Mouse (Mus musculus) limb, embryonic 14.5 days (tissue): ENCODE measurements around the gene Smg5. TPM values are rescaled to one million over a fixed set of nuclear protein-coding genes. Genes with fewer than 3 reads are reported as not detected.
"Not testable (repeated sequence)": the region's sequence is repeated elsewhere in the genome, so short reads cannot be mapped to it uniquely, and the experiment has no call there.

Source experiments
- ATAC-seq: fragments of 200-750 bp; cut with Nextera tagmentation; 2 replicates; pipeline ENCODE4 v1.8.0; 2017; ENCODE audit warnings: low read depth, moderate number of reproducible peaks, moderate TSS enrichment; ENCODE audit not compliant: low FRiP score
- DNase-seq: peaks from one replicate; pipeline ENCODE4 v3.0.0-alpha.2; 2015; ENCODE audit warnings: low spot score
- H3K27ac ChIP-seq: fragments of 300-500 bp; sonication (generic); replicated peaks from 2 replicates; pipeline ENCODE4 v1.5.1; 2014; ENCODE audit warnings: low read depth, mild to moderate bottlenecking, low read length, moderate library complexity, mixed read lengths
- H3K27me3 ChIP-seq: fragments of 300-500 bp; sonication (generic); 2 replicates; pipeline ENCODE4 v1.6.1; 2014; ENCODE audit warnings: low read length, mixed read lengths; ENCODE audit not compliant: control insufficient read depth, insufficient read depth
- H3K36me3 ChIP-seq: fragments of 300-500 bp; sonication (generic); 2 replicates; pipeline ENCODE4 v1.6.1; 2014; ENCODE audit warnings: mild to moderate bottlenecking, low read length, moderate library complexity, mixed read lengths; ENCODE audit not compliant: control insufficient read depth, insufficient read depth
- H3K4me1 ChIP-seq: fragments of 300-500 bp; sonication (generic); 2 replicates; pipeline ENCODE4 v1.6.1; 2014; ENCODE audit warnings: antibody characterized with exemption, low read length, mixed read lengths; ENCODE audit not compliant: control insufficient read depth, insufficient read depth
- H3K4me2 ChIP-seq: fragments of 300-500 bp; sonication (generic); replicated peaks from 2 replicates; pipeline ENCODE4 v1.6.1; 2014; ENCODE audit warnings: low read depth, mild to moderate bottlenecking, low read length, moderate library complexity; ENCODE audit not compliant: severe bottlenecking
- H3K4me3 ChIP-seq: fragments of 300-500 bp; sonication (generic); replicated peaks from 2 replicates; pipeline ENCODE4 v1.5.1; 2014; ENCODE audit warnings: low read length
- H3K9ac ChIP-seq: fragments of 300-500 bp; sonication (generic); 2 replicates; pipeline ENCODE4 v1.6.1; 2014; ENCODE audit warnings: mild to moderate bottlenecking, low read depth, low read length, moderate library complexity; ENCODE audit not compliant: severe bottlenecking
- H3K9me3 ChIP-seq: fragments of 300-500 bp; sonication (generic); 2 replicates; pipeline ENCODE4 v1.6.1; 2016; ENCODE audit warnings: low read length; ENCODE audit not compliant: control insufficient read depth
- POLR2A ChIP-seq: fragments of 200-500 bp; IDR thresholded peaks from 2 replicates; pipeline ENCODE4 v1.8.0; 2012; ENCODE audit warnings: inconsistent platforms, mild to moderate bottlenecking, moderate library complexity, borderline replicate concordance; ENCODE audit not compliant: insufficient read depth, insufficient read length; ENCODE audit errors: extremely low read depth
- WGBS: fragments of 180-500 bp; shearing (Covaris S2); extraction: QIAGEN DNeasy Blood & Tissue Kit; methylation state at CpG from one replicate; pipeline ENCODE4 v1.1.7; 2014; 5-methylcytosine and 5-hydroxymethylcytosine counted together
- polyA plus RNA-seq, 2 experiments: library from polyadenylated mRNA; depleted of rRNA in 1 of 2; stranded (reverse) in 1 of 2; unstranded in 1 of 2; fragments of >200 nt; fragmentation: Nextera tagmentation in 1 of 2; extraction: Ambion mirVana in 1 of 2; gene quantifications; 2 replicates each; pipeline versions ENCODE4 v1.2.1 to v1.2.3; 2012 to 2014

Gene Smg5
- polyA plus RNA-seq, 2 experiments: 33.8 to 83.3 TPM

- 62% methylated on average over 4 of the region's 4 CpGs for WGBS
- Histone ChIP-seq H3K9ac (0 out of 2 replicates have a peak overlapping the region, but pooled peaks have one; percentile 16), H3K4me2 (no peak overlapping the region), H3K4me1 (0 out of 2 replicates have a peak, but pooled peaks cover 5% of the 10 kb centered on the region), H3K27ac (0 out of 2 replicates have a peak overlapping the region, but pooled peaks have one; percentile 7), H3K9me3 (no peaks in the 10 kb centered on the region), H3K36me3 (peaks cover 37% of the 10 kb centered on the region), H3K4me3 (no peak overlapping the region), H3K27me3 (peaks cover 16% of the 10 kb centered on the region)
- TF ChIP-seq POLR2A: no peak
- DNase-seq (no peak), ATAC-seq (no peak)
These were observed 27.6 kb downstream of the Smg5 start for GRCm38 (mm10) chr3:88363700-88364099.

- H3K4me3 ChIP-seq: peak within 1 kb of the TSS; percentile 24
- peak within 1 kb of the TSS; percentile 40 for H3K4me2 ChIP-seq
- H3K9ac ChIP-seq: peak within 1 kb of the TSS; percentile 22; the same call in 1 of the 2 replicates
These were observed 28.3 kb downstream of the Smg5 start, which contains the start of gene Paqr6 for GRCm38 (mm10) chr3:88364337-88364736. Paqr6 (plus strand) TSS chr3:88364584.

GRCm38 (mm10) chr3:88365705-88366361, 29.8 kb downstream of the Smg5 start:
- no peak for DNase-seq
- no peak overlapping the region for H3K27ac ChIP-seq
- 37% methylated on average over 33 of the region's 34 CpGs for WGBS

More at GRCm38 (mm10) chr3:88364337-88364736, 28.3 kb downstream of the Smg5 start, which contains the start of gene Paqr6:
- 2% methylated on average over 15 of the region's 16 CpGs for WGBS
- Histone ChIP-seq H3K27me3 (peaks cover 16% of the 10 kb centered on the region), H3K4me1 (0 out of 2 replicates have a peak, but pooled peaks cover 5% of the 10 kb centered on the region), H3K9me3 (no peaks in the 10 kb centered on the region), H3K36me3 (peaks cover 30% of the 10 kb centered on the region), H3K27ac (0 out of 2 replicates have a peak within 1 kb of the TSS, but pooled peaks have one; percentile 7)
- peak; percentile 52 for DNase-seq
- no peak for TF ChIP-seq POLR2A
- 0 out of 2 replicates have a peak, but pooled peaks have one; percentile 31 for ATAC-seq

GRCm38 (mm10) chr3:88366830-88367428, 30.9 kb downstream of the Smg5 start:
- WGBS: 3% methylated on average over 15 of the region's 22 CpGs
- peak overlapping the region; percentile 37 for H3K4me2 ChIP-seq
- DNase-seq, H3K9ac ChIP-seq, H3K9me3 ChIP-seq, H3K4me1 ChIP-seq, H3K27ac ChIP-seq, H3K36me3 ChIP-seq: not testable (repeated sequence)
- 0 out of 2 replicates have a peak overlapping the region, but pooled peaks have one; percentile 11 for H3K4me3 ChIP-seq
- H3K27me3 ChIP-seq: peaks cover 16% of the 10 kb centered on the region
- ATAC-seq: peak; percentile 81

More at GRCm38 (mm10) chr3:88365705-88366361, 29.8 kb downstream of the Smg5 start:
- peaks cover 15% of the 10 kb centered on the region for H3K36me3 ChIP-seq
- H3K9ac ChIP-seq: no peak overlapping the region
- H3K27me3 ChIP-seq: peaks cover 16% of the 10 kb centered on the region
- no peak for ATAC-seq
- no peak overlapping the region for H3K4me2 ChIP-seq
- 0 out of 2 replicates have a peak, but pooled peaks cover 5% of the 10 kb centered on the region for H3K4me1 ChIP-seq
- H3K4me3 ChIP-seq: no peak overlapping the region
- H3K9me3 ChIP-seq: peaks cover 8% of the 10 kb centered on the region; the same call in 1 of the 2 replicates
- TF ChIP-seq POLR2A: no peak

- 43% methylated on average over 3 of the region's 7 CpGs for WGBS
These were observed 31.5 kb downstream of the Smg5 start for GRCm38 (mm10) chr3:88367517-88367916.

GRCm38 (mm10) chr3:88368511-88368910, 32.5 kb downstream of the Smg5 start:
- not testable (repeated sequence) for DNase-seq, H3K27ac ChIP-seq
- WGBS: 79% methylated on average over 6 of the region's 7 CpGs

More at GRCm38 (mm10) chr3:88367517-88367916, 31.5 kb downstream of the Smg5 start:
- H3K36me3 ChIP-seq, H3K4me3 ChIP-seq, H3K4me1 ChIP-seq, DNase-seq, H3K27ac ChIP-seq, H3K9ac ChIP-seq, H3K9me3 ChIP-seq, H3K4me2 ChIP-seq: not testable (repeated sequence)
- H3K27me3 ChIP-seq: peaks cover 16% of the 10 kb centered on the region
- ATAC-seq: 0 out of 2 replicates have a peak, but pooled peaks have one; percentile 2

GRCm38 (mm10) chr3:88372643-88373042, 36.6 kb downstream of the Smg5 start, which contains the start of gene Bglap3:
Bglap3 (minus strand) TSS chr3:88372743.
- not testable (repeated sequence) for H3K27me3 ChIP-seq, DNase-seq, H3K9ac ChIP-seq, H3K4me1 ChIP-seq, H3K9me3 ChIP-seq, H3K4me3 ChIP-seq, H3K36me3 ChIP-seq, H3K27ac ChIP-seq, H3K4me2 ChIP-seq, ATAC-seq
- 91% methylated on average over 9 of the region's 9 CpGs for WGBS

More at GRCm38 (mm10) chr3:88368511-88368910, 32.5 kb downstream of the Smg5 start:
- H3K4me1 ChIP-seq, ATAC-seq, H3K36me3 ChIP-seq, H3K4me2 ChIP-seq, H3K9ac ChIP-seq, H3K4me3 ChIP-seq, H3K9me3 ChIP-seq: not testable (repeated sequence)
- H3K27me3 ChIP-seq: peaks cover 16% of the 10 kb centered on the region
